Mouse (Mus musculus): ENCODE data around the gene Gm11099.

Gm11099 gene

GRCm38 (mm10) chr2:58859134-58859533 is at the start of gene Gm11099:
TSS of gene Gm11099 (plus strand) at chr2:58859434.
- DNase-seq, result no peak

- no peak for DNase-seq
Measured at GRCm38 (mm10) chr2:58812941-58813340, 46.3 kb upstream of the Gm11099 start.

GRCm38 (mm10) chr2:58828910-58829600 is 30.2 kb upstream of the Gm11099 start:
- DNase-seq, result no peak

GRCm38 (mm10) chr2:58829981-58830742 is 29.1 kb upstream of the Gm11099 start:
- no peak for DNase-seq

- DNase-seq, result no peak
Measured at GRCm38 (mm10) chr2:58832253-58832980, 26.8 kb upstream of the Gm11099 start.

GRCm38 (mm10) chr2:58841021-58841420 is 18.2 kb upstream of the Gm11099 start:
- DNase-seq, result no peak

GRCm38 (mm10) chr2:58842443-58842842 is 16.8 kb upstream of the Gm11099 start:
- no peak for DNase-seq

- DNase-seq, result no peak
Measured at GRCm38 (mm10) chr2:58844499-58844898, 14.7 kb upstream of the Gm11099 start.

GRCm38 (mm10) chr2:58879876-58880275 is 20.6 kb downstream of the Gm11099 start:
- no peak for DNase-seq

- DNase-seq, result no peak
Measured at GRCm38 (mm10) chr2:58905057-58905456, 45.8 kb downstream of the Gm11099 start.

GRCm38 (mm10) chr2:58906814-58907516 is 47.7 kb downstream of the Gm11099 start:
- DNase-seq, result no peak

- no peak for DNase-seq
Measured at GRCm38 (mm10) chr2:58912339-58912738, 53.1 kb downstream of the Gm11099 start.

- DNase-seq, result no peak
Measured at GRCm38 (mm10) chr2:58918351-58918750, 59.1 kb downstream of the Gm11099 start.

- no peak for DNase-seq
Measured at GRCm38 (mm10) chr2:58925551-58925950, 66.3 kb downstream of the Gm11099 start.

- no peak for DNase-seq
Measured at GRCm38 (mm10) chr2:58941361-58941760, 82.1 kb downstream of the Gm11099 start.

- DNase-seq, result no peak
Measured at GRCm38 (mm10) chr2:58948796-58949195, 89.6 kb downstream of the Gm11099 start.

GRCm38 (mm10) chr2:58952101-58952500 is 92.9 kb downstream of the Gm11099 start:
- no peak for DNase-seq

GRCm38 (mm10) chr2:58956351-58956750 is 97.1 kb downstream of the Gm11099 start:
- no peak for DNase-seq

- DNase-seq, result no peak
Measured at GRCm38 (mm10) chr2:58956770-58957300, 97.6 kb downstream of the Gm11099 start.
